Comparison of ENCODE assay signal across 14 mouse cellular contexts in genomic region chr9:59162954-59163353, GRCm38 (mm10).
A peak's percentile ranks its signal among the peaks of the same experiment; 100 is the strongest.
DNase-seq lines count a peak whose midpoint lies in the region; ATAC-seq and TF ChIP-seq lines count a peak whose summit lies in the region.
"Had no signal": no experiment of that assay in that cellular context is flagged by ENCODE, and none has a peak within 500 bp of the region (broad histone marks: within the 10 kb centered on the region; RNA-seq: fewer than 3 reads in every experiment).

No protein-coding gene starts in this region.

- H3K27me3 ChIP-seq in midbrain, embryonic 10.5 days (ENCODE audit: low read depth, poor library complexity, severe bottlenecking) = no peaks in the 10 kb centered on the region
- no peaks in the 10 kb centered on the region for H3K27me3 ChIP-seq in midbrain, embryonic 16.5 days (ENCODE audit: control insufficient read depth, insufficient read depth, low read depth, low read length)
- H3K27me3 ChIP-seq in hindbrain, embryonic 12.5 days = no peaks in the 10 kb centered on the region
- no peaks in the 10 kb centered on the region for H3K27me3 ChIP-seq in midbrain, postnatal 0 days (ENCODE audit: insufficient read depth, low read length)

- peak; percentile 30 for DNase-seq in midbrain, embryonic 10.5 days (ENCODE audit: low spot score)
- peak; percentile 12 for DNase-seq in midbrain, postnatal 0 days (ENCODE audit: low spot score)
- DNase-seq in right cerebral cortex, postnatal 36 days (ENCODE audit: low spot score in 2 of 2) = no peak
- no peak for DNase-seq in yolk sac, embryonic 10.5 days (ENCODE audit: low spot score)
- DNase-seq: cerebellum, adult 8-10 months; heart, postnatal 4 days; kidney, adult 2 months; lung, postnatal 4 days; thymus, adult 2 months had no signal

- H3K9ac ChIP-seq in midbrain, embryonic 16.5 days (ENCODE audit: low read depth, low read length) = no peak overlapping the region
- H3K9ac ChIP-seq in hindbrain, embryonic 12.5 days = no peak overlapping the region
- H3K9ac ChIP-seq in midbrain, postnatal 0 days (replicated peaks; ENCODE audit: low read length, poor library complexity, severe bottlenecking) = no peak overlapping the region
- H3K9ac ChIP-seq: liver, embryonic 14.5 days had no signal

- H3K36me3 ChIP-seq in midbrain, embryonic 10.5 days = no peaks in the 10 kb centered on the region
- H3K36me3 ChIP-seq in midbrain, embryonic 16.5 days (ENCODE audit: control insufficient read depth, insufficient read depth, low read length) = no peaks in the 10 kb centered on the region
- H3K36me3 ChIP-seq in hindbrain, embryonic 12.5 days = no peaks in the 10 kb centered on the region
- H3K36me3 ChIP-seq in midbrain, postnatal 0 days (ENCODE audit: insufficient read depth, low read length) = no peaks in the 10 kb centered on the region
- H3K36me3 ChIP-seq: heart, embryonic 10.5 days had no signal

- peak overlapping the region; percentile 47 for H3K27ac ChIP-seq in midbrain, embryonic 10.5 days (replicated peaks)
- H3K27ac ChIP-seq in midbrain, embryonic 16.5 days (ENCODE audit: low read length) = no peak overlapping the region
- peak overlapping the region; percentile 69 for H3K27ac ChIP-seq in hindbrain, embryonic 12.5 days
- H3K27ac ChIP-seq in midbrain, postnatal 0 days (ENCODE audit: low read depth, low read length) = no peak overlapping the region
- H3K27ac ChIP-seq: heart, embryonic 10.5 days; liver, embryonic 14.5 days had no signal

- H3K4me1 ChIP-seq in midbrain, embryonic 10.5 days = peaks cover 20% of the 10 kb centered on the region
- peaks cover 9% of the 10 kb centered on the region for H3K4me1 ChIP-seq in midbrain, embryonic 16.5 days (ENCODE audit: control insufficient read depth, insufficient read depth, low read length)
- peaks cover 13% of the 10 kb centered on the region for H3K4me1 ChIP-seq in hindbrain, embryonic 12.5 days
- H3K4me1 ChIP-seq in midbrain, postnatal 0 days (ENCODE audit: insufficient read depth, low read length) = no peaks in the 10 kb centered on the region; the same call in 1 of the 2 replicates
- H3K4me1 ChIP-seq: heart, embryonic 10.5 days had no signal

- no peak overlapping the region for H3K4me3 ChIP-seq in midbrain, embryonic 10.5 days
- H3K4me3 ChIP-seq in midbrain, embryonic 16.5 days (ENCODE audit: low read depth, low read length) = no peak overlapping the region
- no peak overlapping the region for H3K4me3 ChIP-seq in hindbrain, embryonic 12.5 days
- no peak overlapping the region for H3K4me3 ChIP-seq in midbrain, postnatal 0 days (ENCODE audit: low read depth, low read length)
- H3K4me3 ChIP-seq: heart, embryonic 10.5 days had no signal

- no peak for ATAC-seq in midbrain, embryonic 16.5 days
- peak; percentile 88 for ATAC-seq in hindbrain, embryonic 12.5 days (ENCODE audit: low FRiP score)
- ATAC-seq in midbrain, postnatal 0 days (ENCODE audit: low FRiP score) = no peak
- no peak for ATAC-seq in erythroid progenitor cell, adult 5-6 weeks (replicated peaks; ENCODE audit: low FRiP score, poor library complexity, severe bottlenecking)

- 0 out of 2 replicates have a peak, but pooled peaks cover 5% of the 10 kb centered on the region for H3K9me3 ChIP-seq in midbrain, embryonic 10.5 days (replicated peaks)
- H3K9me3 ChIP-seq in midbrain, embryonic 16.5 days (replicated peaks; ENCODE audit: control insufficient read depth, low read length, poor library complexity, severe bottlenecking) = no peaks in the 10 kb centered on the region
- no peaks in the 10 kb centered on the region for H3K9me3 ChIP-seq in hindbrain, embryonic 12.5 days (replicated peaks)
- H3K9me3 ChIP-seq in midbrain, postnatal 0 days (ENCODE audit: low read length) = no peaks in the 10 kb centered on the region
- H3K9me3 ChIP-seq: heart, embryonic 10.5 days had no signal

- no peak overlapping the region for H3K4me2 ChIP-seq in midbrain, embryonic 16.5 days (ENCODE audit: low read length)
- no peak overlapping the region for H3K4me2 ChIP-seq in hindbrain, embryonic 12.5 days (replicated peaks)
- H3K4me2 ChIP-seq in midbrain, postnatal 0 days (ENCODE audit: low read depth, low read length, poor library complexity, severe bottlenecking) = no peak overlapping the region

- no peak for TF ChIP-seq CTCF in midbrain, postnatal 0 days (IDR thresholded peaks at IDR 0.05)

- 32% methylated on average over 4 of the region's 4 CpGs for WGBS in midbrain, embryonic 10.5 days
- 7% methylated on average over 4 of the region's 4 CpGs for WGBS in midbrain, embryonic 16.5 days
- WGBS in hindbrain, embryonic 12.5 days = 21% methylated on average over 4 of the region's 4 CpGs
- 19% methylated on average over 4 of the region's 4 CpGs for WGBS in midbrain, postnatal 0 days

Comparison
In these comparisons a context has a peak if more than half of its experiments do, and no peak if none do; other contexts are left out.
1. H3K27ac ChIP-seq: peak in midbrain, embryonic 10.5 days (single experiment) and hindbrain, embryonic 12.5 days (single experiment); none in midbrain, embryonic 16.5 days (single experiment) and midbrain, postnatal 0 days (single experiment).
2. DNase-seq: peak in midbrain, embryonic 10.5 days (single experiment) and midbrain, postnatal 0 days (single experiment); none in right cerebral cortex, postnatal 36 days (0 of 2) and yolk sac, embryonic 10.5 days (single experiment).